Mouse (Mus musculus) heart, postnatal 0 days (tissue): ENCODE measurements around the gene Rita1. TPM values are rescaled to one million over a fixed set of nuclear protein-coding genes. Genes with fewer than 3 reads are reported as not detected.

Experiments used
- ATAC-seq: fragments of 200-750 bp; cut with Nextera tagmentation; 2 replicates; pipeline ENCODE4 v1.8.0; 2017; ENCODE audit warnings: low read depth, moderate number of reproducible peaks, moderate library complexity; ENCODE audit not compliant: insufficient read depth
- DNase-seq: peaks from one replicate; pipeline ENCODE4 v3.0.0-alpha.2; 2016; ENCODE audit warnings: low spot score
- H3K27ac ChIP-seq: fragments of 300-500 bp; sonication (generic); 2 replicates; pipeline ENCODE4 v1.5.1; 2014; ENCODE audit warnings: low read depth, mild to moderate bottlenecking
- H3K27me3 ChIP-seq: fragments of 300-500 bp; sonication (generic); 2 replicates; pipeline ENCODE4 v1.6.1; 2014; ENCODE audit warnings: low read length, mixed read lengths; ENCODE audit not compliant: control insufficient read depth, insufficient read depth
- H3K36me3 ChIP-seq: fragments of 300-500 bp; sonication (generic); replicated peaks from 2 replicates; pipeline ENCODE4 v1.6.1; 2014; ENCODE audit warnings: low read length, mixed read lengths; ENCODE audit not compliant: control insufficient read depth, insufficient read depth
- H3K4me1 ChIP-seq: fragments of 300-500 bp; sonication (generic); 2 replicates; pipeline ENCODE4 v1.6.1; 2014; ENCODE audit warnings: antibody characterized with exemption; ENCODE audit not compliant: control insufficient read depth, insufficient read depth
- H3K4me2 ChIP-seq: fragments of 300-500 bp; sonication (generic); 2 replicates; pipeline ENCODE4 v1.6.1; 2014; ENCODE audit warnings: low read depth, mild to moderate bottlenecking, low read length, moderate library complexity
- H3K4me3 ChIP-seq: fragments of 300-500 bp; sonication (generic); 2 replicates; pipeline ENCODE4 v1.5.1; 2014; ENCODE audit warnings: low read depth, low read length
- H3K9ac ChIP-seq: fragments of 300-500 bp; sonication (generic); replicated peaks from 2 replicates; pipeline ENCODE4 v1.6.1; 2014; ENCODE audit warnings: low read depth, low read length, mixed read lengths
- H3K9me3 ChIP-seq: fragments of 300-500 bp; sonication (generic); replicated peaks from 2 replicates; pipeline ENCODE4 v1.6.1; 2016; ENCODE audit warnings: low read length; ENCODE audit not compliant: control insufficient read depth
- CTCF ChIP-seq: IDR thresholded peaks from 2 replicates; pipeline ENCODE4 v1.5.1; 2016; ENCODE audit warnings: antibody characterized with exemption, control low read depth, low read depth
- EP300 ChIP-seq: IDR thresholded peaks from 2 replicates; pipeline ENCODE4 v1.6.1; 2016; ENCODE audit warnings: antibody characterized with exemption, low read depth
- WGBS: fragments of 180-500 bp; shearing (Covaris S2); extraction: QIAGEN DNeasy Blood & Tissue Kit; methylation state at CpG from one replicate; pipeline ENCODE4 v1.1.7; 2014; 5-methylcytosine and 5-hydroxymethylcytosine counted together
- polyA plus RNA-seq: library from polyadenylated mRNA; unstranded; fragments of >200 nt; fragmentation: Nextera tagmentation; extraction: Ambion mirVana; gene quantifications from 2 replicates; pipeline ENCODE4 v1.2.1, GENCODE M21; 2015
- total RNA-seq: library from RNA; depleted of rRNA; stranded (reverse); fragments of >200 nt; gene quantifications from 2 replicates; pipeline ENCODE4 v1.2.3, GENCODE M21; 2014; ENCODE audit warnings: low replicate concordance

The Rita1 gene
- total and polyA plus RNA-seq, 2 experiments from 2014 or later: 15.7 to 24.5 TPM

DNA sequence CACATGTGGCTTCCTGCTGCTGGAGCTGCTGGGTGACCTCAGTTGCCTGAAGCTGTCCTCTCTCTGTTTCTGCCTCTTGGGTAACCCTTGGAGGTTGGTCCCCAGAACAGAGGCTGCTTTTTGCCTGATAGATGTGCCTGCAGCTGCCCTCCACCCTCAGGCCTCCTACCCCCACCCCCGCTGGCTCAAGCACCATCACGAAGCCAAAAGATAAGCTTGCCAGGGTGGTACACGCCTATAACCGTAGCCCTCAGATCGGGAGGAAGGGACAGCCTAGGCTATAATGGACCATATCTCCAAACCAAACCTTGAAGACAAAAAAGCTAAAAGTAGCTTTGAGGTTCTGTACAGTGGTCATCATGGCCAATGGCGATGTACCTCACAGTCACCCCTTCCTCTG lies 12.8 kb downstream of the Rita1 start:
- H3K27ac ChIP-seq: no peak overlapping the region
- H3K4me2 ChIP-seq: no peak overlapping the region
- 0 out of 2 replicates have a peak, but pooled peaks cover 12% of the 10 kb centered on the region for H3K4me1 ChIP-seq
- no peak for DNase-seq
- H3K36me3 ChIP-seq: no peaks in the 10 kb centered on the region
- ATAC-seq: no peak
- H3K4me3 ChIP-seq: no peak overlapping the region
- TF ChIP-seq EP300 (no peak), CTCF (no peak)
- H3K9ac ChIP-seq: no peak overlapping the region
- WGBS: 69% methylated on average over 6 of the region's 6 CpGs
- H3K9me3 ChIP-seq: no peaks in the 10 kb centered on the region
- H3K27me3 ChIP-seq: peaks cover 25% of the 10 kb centered on the region; the same call in 1 of the 2 replicates

GRCm38 (mm10) chr5:120594485-120594884 lies 17.9 kb downstream of the Rita1 start:
- 0 out of 2 replicates have a peak, but pooled peaks cover 15% of the 10 kb centered on the region for H3K27me3 ChIP-seq
- H3K9ac ChIP-seq: no peak overlapping the region
- ATAC-seq: no peak
- 80% methylated on average over 6 of the region's 6 CpGs for WGBS
- H3K4me1 ChIP-seq: no peaks in the 10 kb centered on the region
- no peaks in the 10 kb centered on the region for H3K36me3 ChIP-seq
- H3K4me3 ChIP-seq: no peak overlapping the region
- no peak for DNase-seq
- TF ChIP-seq EP300 (no peak), CTCF (no peak)
- H3K9me3 ChIP-seq: no peaks in the 10 kb centered on the region
- H3K27ac ChIP-seq: no peak overlapping the region
- no peak overlapping the region for H3K4me2 ChIP-seq

DNA sequence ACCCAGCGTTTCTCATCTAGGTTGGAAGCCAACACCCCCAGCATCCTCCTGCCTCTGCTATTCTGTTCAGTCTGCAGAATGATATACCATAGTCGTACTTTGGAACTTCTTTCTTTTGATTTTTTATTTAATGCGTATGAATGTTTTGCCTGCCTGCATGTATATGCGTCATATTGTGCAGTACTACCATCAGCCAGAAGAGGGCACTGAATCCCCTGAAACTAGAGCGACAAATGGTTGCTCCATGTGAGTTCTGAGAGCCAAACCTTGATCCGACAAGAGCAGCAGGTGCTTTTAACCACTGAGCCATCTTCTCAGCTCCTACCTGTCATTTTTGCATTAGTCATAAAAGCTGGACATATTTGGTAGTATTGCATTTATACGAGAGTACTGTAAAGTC lies 20.2 kb downstream of the Rita1 start:
- H3K4me2 ChIP-seq: no peak overlapping the region
- H3K4me3 ChIP-seq: no peak overlapping the region
- H3K9me3 ChIP-seq: no peaks in the 10 kb centered on the region
- ATAC-seq (no peak), DNase-seq (no peak)
- no peaks in the 10 kb centered on the region for H3K36me3 ChIP-seq
- H3K27ac ChIP-seq: no peak overlapping the region
- H3K4me1 ChIP-seq: 0 out of 2 replicates have a peak, but pooled peaks cover 9% of the 10 kb centered on the region
- no peak overlapping the region for H3K9ac ChIP-seq
- 0 out of 2 replicates have a peak, but pooled peaks cover 6% of the 10 kb centered on the region for H3K27me3 ChIP-seq
- 67% methylated on average over 7 of the region's 7 CpGs for WGBS
- no peak for TF ChIP-seq EP300
- TF ChIP-seq CTCF: 0 out of 2 replicates have a peak, but pooled peaks have one; percentile 17

- H3K27me3 ChIP-seq: no peaks in the 10 kb centered on the region
- TF ChIP-seq CTCF (peak; percentile 38), EP300 (no peak)
- no peaks in the 10 kb centered on the region for H3K36me3 ChIP-seq
- H3K4me3 ChIP-seq: no peak overlapping the region
- no peaks in the 10 kb centered on the region for H3K9me3 ChIP-seq
- H3K27ac ChIP-seq: no peak overlapping the region
- whole genome bisulfite sequencing: 76% methylated on average over 16 of the region's 16 CpGs
- ATAC-seq (no peak), DNase-seq (no peak)
- H3K9ac ChIP-seq: no peak overlapping the region
- no peak overlapping the region for H3K4me2 ChIP-seq
- peaks cover 16% of the 10 kb centered on the region; the same call in 1 of the 2 replicates for H3K4me1 ChIP-seq
Observed at GRCm38 (mm10) chr5:120590356-120591010, 21.9 kb downstream of the Rita1 start.

- 2% methylated on average over 34 of the region's 35 CpGs for WGBS
- peak within 1 kb of the TSS; percentile 75 for H3K27ac ChIP-seq
- peak within 1 kb of the TSS; percentile 78 for H3K4me3 ChIP-seq
- no peaks in the 10 kb centered on the region for H3K27me3 ChIP-seq
- DNase-seq (peak; percentile 99), ATAC-seq (peak; percentile 98)
- peak within 1 kb of the TSS; percentile 75 for H3K9ac ChIP-seq
- peak; percentile 85; the same call in 1 of the 2 replicates for TF ChIP-seq EP300
- TF ChIP-seq CTCF: no peak
- peaks cover 13% of the 10 kb centered on the region for H3K36me3 ChIP-seq
- peak within 1 kb of the TSS; percentile 94 for H3K4me2 ChIP-seq
- peaks cover 16% of the 10 kb centered on the region; the same call in 1 of the 2 replicates for H3K4me1 ChIP-seq
- no peaks in the 10 kb centered on the region for H3K9me3 ChIP-seq
Observed at GRCm38 (mm10) chr5:120588569-120589094, 23.8 kb downstream of the Rita1 start, which contains the start of the genes Tpcn1 and Iqcd. Tpcn1 (minus strand) TSS chr5:120588673. Iqcd (plus strand) TSS chr5:120589016.
